Comparison of ENCODE assay signal across 8 mouse cellular contexts in the genomic region with DNA sequence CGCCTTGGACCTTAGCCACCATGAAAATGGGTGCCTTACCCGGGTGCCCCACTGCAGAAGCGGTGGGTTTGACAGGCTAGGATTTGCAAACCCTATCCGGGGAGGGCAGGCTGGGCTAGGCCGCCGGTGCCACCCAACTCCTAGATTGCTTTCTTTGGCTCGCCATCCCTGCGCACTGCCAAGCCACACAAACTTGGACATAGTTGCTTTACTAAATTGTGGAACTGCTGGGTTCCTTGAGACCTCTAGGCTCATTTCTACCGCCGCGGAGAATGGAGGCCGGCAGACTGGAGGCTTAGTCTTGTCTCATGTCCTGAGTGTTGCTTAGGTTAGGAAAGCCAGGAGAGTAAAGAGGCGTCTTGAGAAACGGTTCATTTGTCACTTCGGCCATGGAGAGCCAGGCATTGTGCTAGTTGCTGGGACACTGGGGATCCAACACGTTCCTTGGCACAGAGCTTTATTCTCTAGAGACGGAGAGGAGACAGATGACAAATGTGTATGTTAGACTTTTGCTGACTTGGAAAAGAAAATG. TPM values are rescaled to one million over a fixed set of nuclear protein-coding genes. Genes with fewer than 3 reads are reported as not detected.
DNase-seq lines count a peak whose midpoint lies in the region; ATAC-seq and TF ChIP-seq lines count a peak whose summit lies in the region.

No protein-coding gene starts in this region.

- no peak for TF ChIP-seq EP300 in heart, postnatal 0 days (IDR thresholded peaks at IDR 0.05; ENCODE audit: low read depth)

- peaks cover 9% of the 10 kb centered on the region for H3K4me1 ChIP-seq in heart, postnatal 0 days (ENCODE audit: control insufficient read depth, insufficient read depth)
- H3K4me1 ChIP-seq in bone marrow, adult 2 months (ENCODE audit: control insufficient read depth, insufficient read depth, low read length): peaks cover 1% of the 10 kb centered on the region
- peaks cover 28% of the 10 kb centered on the region for H3K4me1 ChIP-seq in forebrain, embryonic 15.5 days

- peak overlapping the region; percentile 57 for H3K4me2 ChIP-seq in heart, postnatal 0 days (ENCODE audit: low read depth, low read length)
- peak overlapping the region; percentile 56 for H3K4me2 ChIP-seq in forebrain, embryonic 15.5 days (replicated peaks)

- DNase-seq in heart, postnatal 0 days (ENCODE audit: low spot score): no peak
- no peak for DNase-seq in heart, adult 11 months
- DNase-seq in c-Kit-positive CD71-positive TER-119-positive erythroid progenitor cells, embryonic 14.5 days (ENCODE audit: low spot score): no peak
- no peak for DNase-seq in frontal cortex, postnatal 36 days (ENCODE audit: low spot score in 2 of 2)
- DNase-seq in retina, postnatal 1 day: no peak

- peak overlapping the region; percentile 99 for H3K27ac ChIP-seq in heart, postnatal 0 days (ENCODE audit: low read depth)
- peak overlapping the region; percentile 98 for H3K27ac ChIP-seq in bone marrow, adult 2 months (ENCODE audit: control insufficient read depth, insufficient read depth, low read depth, low read length, poor library complexity)
- peak overlapping the region; percentile 98 for H3K27ac ChIP-seq in forebrain, embryonic 15.5 days (replicated peaks)
- peak overlapping the region; percentile 77 for H3K27ac ChIP-seq in macrophage

- peaks cover 36% of the 10 kb centered on the region for H3K79me2 ChIP-seq in macrophage (ENCODE audit: inconsistent target)

- TF ChIP-seq CTCF in heart, postnatal 0 days (IDR thresholded peaks at IDR 0.05; ENCODE audit: low read depth): no peak
- no peak for TF ChIP-seq CTCF in bone marrow, adult 2 months (IDR thresholded peaks at IDR 0.05; ENCODE audit: control insufficient read depth, insufficient read depth, low read length)

- H3K9me3 ChIP-seq in heart, postnatal 0 days (replicated peaks; ENCODE audit: control insufficient read depth, low read length): no peaks in the 10 kb centered on the region
- no peaks in the 10 kb centered on the region for H3K9me3 ChIP-seq in forebrain, embryonic 15.5 days

- ATAC-seq in heart, postnatal 0 days (ENCODE audit: insufficient read depth, low read depth): no peak
- ATAC-seq in forebrain, embryonic 15.5 days (replicated peaks): no peak; the same call in 1 of the 2 replicates

- WGBS in heart, postnatal 0 days: 75% methylated on average over 17 of the region's 17 CpGs
- WGBS in bone marrow, adult 2 months: 90% methylated on average over 17 of the region's 17 CpGs
- WGBS in forebrain, embryonic 15.5 days: 85% methylated on average over 17 of the region's 17 CpGs
- WGBS in macrophage (ENCODE audit: missing documents): 85% methylated on average over 13 of the region's 17 CpGs

- H3K4me3 ChIP-seq in heart, postnatal 0 days (ENCODE audit: low read depth, low read length): peak overlapping the region; percentile 84
- peak overlapping the region; percentile 80 for H3K4me3 ChIP-seq in bone marrow, adult 2 months (replicated peaks; ENCODE audit: control insufficient read depth, low read depth, low read length)
- H3K4me3 ChIP-seq in forebrain, embryonic 15.5 days: peak overlapping the region; percentile 89
- H3K4me3 ChIP-seq in macrophage (ENCODE audit: inconsistent target): peak overlapping the region; percentile 9; the same call in 1 of the 2 replicates

- H3K36me3 ChIP-seq in heart, postnatal 0 days (replicated peaks; ENCODE audit: control insufficient read depth, insufficient read depth, low read length): peaks cover 20% of the 10 kb centered on the region
- H3K36me3 ChIP-seq in forebrain, embryonic 15.5 days: peaks cover 21% of the 10 kb centered on the region
- peaks cover 14% of the 10 kb centered on the region for H3K36me3 ChIP-seq in macrophage (ENCODE audit: inconsistent target)

- H3K9ac ChIP-seq in heart, postnatal 0 days (replicated peaks; ENCODE audit: low read depth, low read length): no peak overlapping the region
- H3K9ac ChIP-seq in forebrain, embryonic 15.5 days (replicated peaks): peak overlapping the region; percentile 54

- no peaks in the 10 kb centered on the region for H3K27me3 ChIP-seq in heart, postnatal 0 days (ENCODE audit: control insufficient read depth, insufficient read depth, low read length)
- H3K27me3 ChIP-seq in forebrain, embryonic 15.5 days: no peaks in the 10 kb centered on the region

- TF ChIP-seq POLR2A in bone marrow, adult 2 months (IDR thresholded peaks at IDR 0.05; ENCODE audit: borderline replicate concordance, control insufficient read depth, low read depth, low read length): no peak

RNA-seq across cellular contexts. Expression of gene Ddx17, which starts 0.8 kb away (rescaled TPM):
- 163 and 223 TPM in 2 replicates for total RNA-seq in heart, postnatal 0 days (2014; rRNA removed; ENCODE audit: low replicate concordance)
- polyA plus RNA-seq in heart, postnatal 0 days (2015; fragmentation: Nextera tagmentation; extraction: Ambion mirVana): 13.7 and 14.9 TPM in 2 replicates
- polyA plus RNA-seq in bone marrow, adult 2 months (2011; ENCODE audit: insufficient read depth, insufficient read length, low replicate concordance, missing spikeins): 96.6 and 126 TPM in 2 replicates
- 60.1 and 63.7 TPM in 2 replicates for polyA plus RNA-seq in forebrain, embryonic 15.5 days (2015; fragmentation: Nextera tagmentation; extraction: Ambion mirVana)
- total RNA-seq in macrophage (2018; cell fraction: chromatin; rRNA removed): 1,000 to 10,000 TPM in 11 of 26 experiments, 100 to 1,000 TPM in 15; 397 to 1,314 (median 869) TPM
- 100 to 1,000 TPM in 20 of 26 experiments, 10 to 100 TPM in 6; 76.7 to 153 (median 111) TPM for total RNA-seq in macrophage (2018; cell fraction: cytosol; rRNA removed)
- 100 to 1,000 TPM; 326 to 939 (median 508) TPM for total RNA-seq in macrophage (2018; cell fraction: nucleus; rRNA removed)
- 83.2 to 165 TPM (median 122 TPM) in 3 replicates for polyA plus RNA-seq in macrophage (2018)

RNA-seq across cellular contexts. Expression of gene Kdelr3, which starts 31.1 kb away (rescaled TPM):
- 51.4 and 54.0 TPM in 2 replicates for total RNA-seq in heart, postnatal 0 days (2014; rRNA removed; ENCODE audit: low replicate concordance)
- polyA plus RNA-seq in heart, postnatal 0 days (2015; fragmentation: Nextera tagmentation; extraction: Ambion mirVana): 48.3 and 50.1 TPM in 2 replicates
- 1.1 and 8.2 TPM in 2 replicates for polyA plus RNA-seq in bone marrow, adult 2 months (2011; ENCODE audit: insufficient read depth, insufficient read length, low replicate concordance, missing spikeins)
- polyA plus RNA-seq in forebrain, embryonic 15.5 days (2015; fragmentation: Nextera tagmentation; extraction: Ambion mirVana): 5.1 and 5.3 TPM in 2 replicates
- 10 to 100 TPM in 1 of 26 experiments, under 1 TPM in 1, not detected in 24; 0.45 to 10.5 TPM for total RNA-seq in macrophage (2018; cell fraction: chromatin; rRNA removed)
- under 1 TPM in 2 of 26 experiments, not detected in 24; 0.05 to 0.14 TPM for total RNA-seq in macrophage (2018; cell fraction: cytosol; rRNA removed)
- 1 to 10 TPM in 1 of 26 experiments, not detected in 25; 1.3 TPM for total RNA-seq in macrophage (2018; cell fraction: nucleus; rRNA removed)
- polyA plus RNA-seq in macrophage (2018): not detected in 3 replicates

RNA-seq across cellular contexts. Expression of gene Kcnj4, which starts 42.3 kb away (rescaled TPM):
- total RNA-seq in heart, postnatal 0 days (2014; rRNA removed; ENCODE audit: low replicate concordance): 3.6 and 7.7 TPM in 2 replicates
- polyA plus RNA-seq in heart, postnatal 0 days (2015; fragmentation: Nextera tagmentation; extraction: Ambion mirVana): 0.10 and 0.12 TPM in 2 replicates
- polyA plus RNA-seq in bone marrow, adult 2 months (2011; ENCODE audit: insufficient read depth, insufficient read length, low replicate concordance, missing spikeins): 2.1 TPM in 1 of 2 replicates, not detected in the other
- 0.20 and 0.33 TPM in 2 replicates for polyA plus RNA-seq in forebrain, embryonic 15.5 days (2015; fragmentation: Nextera tagmentation; extraction: Ambion mirVana)
- not detected for total RNA-seq in macrophage (2018; cell fraction: chromatin; rRNA removed)
- not detected for total RNA-seq in macrophage (2018; cell fraction: cytosol; rRNA removed)
- not detected for total RNA-seq in macrophage (2018; cell fraction: nucleus; rRNA removed)
- not detected in 3 replicates for polyA plus RNA-seq in macrophage (2018)

RNA-seq across cellular contexts. Expression of gene Dmc1, which starts 57.6 kb away (rescaled TPM):
- 1.0 and 2.6 TPM in 2 replicates for total RNA-seq in heart, postnatal 0 days (2014; rRNA removed; ENCODE audit: low replicate concordance)
- polyA plus RNA-seq in heart, postnatal 0 days (2015; fragmentation: Nextera tagmentation; extraction: Ambion mirVana): 0.74 and 0.84 TPM in 2 replicates
- polyA plus RNA-seq in bone marrow, adult 2 months (2011; ENCODE audit: insufficient read depth, insufficient read length, low replicate concordance, missing spikeins): 3.7 TPM in 1 of 2 replicates, not detected in the other
- polyA plus RNA-seq in forebrain, embryonic 15.5 days (2015; fragmentation: Nextera tagmentation; extraction: Ambion mirVana): 0.59 and 0.67 TPM in 2 replicates
- 1 to 10 TPM in 1 of 26 experiments, under 1 TPM in 4, not detected in 21; 0.46 to 1.2 (median 0.69) TPM for total RNA-seq in macrophage (2018; cell fraction: chromatin; rRNA removed)
- total RNA-seq in macrophage (2018; cell fraction: cytosol; rRNA removed): not detected
- 1 to 10 TPM in 1 of 26 experiments, under 1 TPM in 3, not detected in 22; 0.28 to 2.3 (median 0.56) TPM for total RNA-seq in macrophage (2018; cell fraction: nucleus; rRNA removed)
- polyA plus RNA-seq in macrophage (2018): not detected in 3 replicates

Comparison
In these comparisons a context has a peak if more than half of its experiments do, and no peak if none do; other contexts are left out.
1. H3K4me3 ChIP-seq: peak in every context shown above with its lines; median percentile 89 in forebrain, embryonic 15.5 days; 84 in heart, postnatal 0 days; 80 in bone marrow, adult 2 months; 9 in macrophage.